Mouse (Mus musculus) left cerebral cortex, adult 9 months (tissue): ENCODE results near the gene Fpgt.

Experiments used
- DNase-seq, 2 experiments: peaks; one replicate each; pipeline ENCODE4 v3.0.0; 2022; ENCODE audit warnings: low spot score in 2 of 2

The Fpgt gene

GRCm38 (mm10) chr3:155093116-155093956 lies at the start of gene Fpgt, which contains the start of gene Lrriq3:
Gene Fpgt (minus strand): TSS chr3:155093403.
Gene Lrriq3 (plus strand): TSS chr3:155093434.
- peak; percentile 85 to 94 for DNase-seq

- DNase-seq: no peak
These were observed 47.8 kb upstream of the Fpgt start for GRCm38 (mm10) chr3:155141047-155141446.

- no peak for DNase-seq
These were observed 44.5 kb upstream of the Fpgt start for GRCm38 (mm10) chr3:155137737-155138136.

- no peak for DNase-seq
These were observed 12.8 kb upstream of the Fpgt start for GRCm38 (mm10) chr3:155105957-155106356.

- no peak for DNase-seq
These were observed 6.1 kb upstream of the Fpgt start for GRCm38 (mm10) chr3:155099266-155099665.

- no peak for DNase-seq
These were observed 1.1 kb downstream of the Fpgt start for GRCm38 (mm10) chr3:155092081-155092480.

GRCm38 (mm10) chr3:155077908-155078307 lies 15.3 kb downstream of the Fpgt start:
- DNase-seq: no peak

GRCm38 (mm10) chr3:155059449-155059822 lies 33.8 kb downstream of the Fpgt start:
- no peak for DNase-seq

- no peak for DNase-seq
These were observed 34.3 kb downstream of the Fpgt start for GRCm38 (mm10) chr3:155058800-155059448.

GRCm38 (mm10) chr3:155057566-155057965 lies 35.6 kb downstream of the Fpgt start:
- DNase-seq: no peak

GRCm38 (mm10) chr3:155056606-155057005 lies 36.6 kb downstream of the Fpgt start:
- no peak for DNase-seq

- DNase-seq: no peak
These were observed 37.8 kb downstream of the Fpgt start, which contains the start of gene Tnni3k for GRCm38 (mm10) chr3:155055231-155055916. Gene Tnni3k (minus strand): TSS chr3:155055407.

- no peak for DNase-seq
These were observed 40.0 kb downstream of the Fpgt start for GRCm38 (mm10) chr3:155053189-155053588.

GRCm38 (mm10) chr3:155052021-155052420 lies 41.2 kb downstream of the Fpgt start:
- no peak for DNase-seq

GRCm38 (mm10) chr3:155039012-155039836 lies 54.0 kb downstream of the Fpgt start:
- no peak for DNase-seq
